Mouse (Mus musculus) bone marrow macrophage, adult 2 months (primary cell): Measurements from ENCODE around the gene Dnase1l3.

ENCODE experiments used
- CTCF ChIP-seq: IDR thresholded peaks from 2 replicates; pipeline ENCODE4 v1.5.1; 2012; ENCODE audit warnings: low read depth, mild to moderate bottlenecking, low read length, moderate library complexity
- POLR2A ChIP-seq: IDR thresholded peaks from 2 replicates; pipeline ENCODE4 v1.6.1; 2012; ENCODE audit warnings: mild to moderate bottlenecking, low read depth, low read length, borderline replicate concordance

GRCm38 (mm10) chr14:8007084-8007483 lies 12.7 kb upstream of the Dnase1l3 start:
- TF ChIP-seq CTCF (no peak), POLR2A (no peak)
